Mouse (Mus musculus) heart, embryonic 14.5 days (tissue): ENCODE data around the gene Slc46a2. TPM values are rescaled to one million over a fixed set of nuclear protein-coding genes. Genes with fewer than 3 reads are reported as not detected.

Experiments
- ATAC-seq: fragments of 200-750 bp; cut with Nextera tagmentation; 2 replicates; pipeline ENCODE4 v1.8.0; 2017; ENCODE audit warnings: low read depth, moderate TSS enrichment; ENCODE audit not compliant: insufficient number of reproducible peaks, insufficient read depth, low FRiP score
- H3K27ac ChIP-seq, 2 experiments: fragments of 200-500 bp in 1 of 2; fragments of 300-500 bp in 1 of 2; sonication (generic) in 1 of 2; replicated peaks in 1 of 2; 2 replicates each; pipeline ENCODE4 v1.5.1; 2012 to 2014; ENCODE audit warnings: low read depth in 2 of 2, low read length in 2 of 2, control low read depth in 1 of 2, mild to moderate bottlenecking in 1 of 2, mixed read lengths in 1 of 2; ENCODE audit not compliant: control insufficient read depth in 1 of 2, insufficient read depth in 1 of 2
- H3K27me3 ChIP-seq: fragments of 300-500 bp; sonication (generic); 2 replicates; pipeline ENCODE4 v1.6.1; 2014; ENCODE audit warnings: mild to moderate bottlenecking, low read length, control low read depth; ENCODE audit not compliant: control insufficient read depth, insufficient read depth
- H3K36me3 ChIP-seq: fragments of 300-500 bp; sonication (generic); 2 replicates; pipeline ENCODE4 v1.6.1; 2014; ENCODE audit warnings: mild to moderate bottlenecking, control low read depth, low read length, mixed read lengths; ENCODE audit not compliant: control insufficient read depth, insufficient read depth
- H3K4me1 ChIP-seq, 2 experiments: fragments of 200-500 bp in 1 of 2; fragments of 300-500 bp in 1 of 2; sonication (generic) in 1 of 2; 2 replicates each; pipeline ENCODE4 v1.6.1; 2012 to 2014; ENCODE audit warnings: low read length in 2 of 2, control low read depth in 1 of 2, mixed read lengths in 1 of 2; ENCODE audit not compliant: control insufficient read depth in 2 of 2, insufficient read depth in 2 of 2
- H3K4me2 ChIP-seq: fragments of 300-500 bp; sonication (generic); 2 replicates; pipeline ENCODE4 v1.6.1; 2014; ENCODE audit warnings: mild to moderate bottlenecking, low read length
- H3K4me3 ChIP-seq, 2 experiments: fragments of 200-500 bp in 1 of 2; fragments of 300-500 bp in 1 of 2; sonication (generic) in 1 of 2; 2 replicates each; pipeline ENCODE4 v1.5.1; 2012 to 2014; ENCODE audit warnings: low read length in 2 of 2, mild to moderate bottlenecking in 2 of 2, control low read depth in 1 of 2, low read depth in 1 of 2, moderate library complexity in 1 of 2; ENCODE audit not compliant: control insufficient read depth in 1 of 2, insufficient read depth in 1 of 2
- H3K9ac ChIP-seq: fragments of 300-500 bp; sonication (generic); 2 replicates; pipeline ENCODE4 v1.6.1; 2014; ENCODE audit warnings: mild to moderate bottlenecking, low read length
- H3K9me3 ChIP-seq: fragments of 300-500 bp; sonication (generic); 2 replicates; pipeline ENCODE4 v1.6.1; 2016; ENCODE audit warnings: low read length, control low read depth; ENCODE audit not compliant: control insufficient read depth
- WGBS: fragments of 180-500 bp; shearing (Covaris S2); extraction: QIAGEN DNeasy Blood & Tissue Kit; methylation state at CpG from one replicate; pipeline ENCODE4 v1.1.7; 2014; 5-methylcytosine and 5-hydroxymethylcytosine counted together
- polyA plus RNA-seq: library from polyadenylated mRNA; unstranded; fragments of >200 nt; fragmentation: Nextera tagmentation; extraction: Ambion mirVana; gene quantifications from 2 replicates; pipeline ENCODE4 v1.2.1, GENCODE M21; 2014

The Slc46a2 gene
- polyA plus RNA-seq: 0.11 and 0.18 TPM in 2 replicates

DNA sequence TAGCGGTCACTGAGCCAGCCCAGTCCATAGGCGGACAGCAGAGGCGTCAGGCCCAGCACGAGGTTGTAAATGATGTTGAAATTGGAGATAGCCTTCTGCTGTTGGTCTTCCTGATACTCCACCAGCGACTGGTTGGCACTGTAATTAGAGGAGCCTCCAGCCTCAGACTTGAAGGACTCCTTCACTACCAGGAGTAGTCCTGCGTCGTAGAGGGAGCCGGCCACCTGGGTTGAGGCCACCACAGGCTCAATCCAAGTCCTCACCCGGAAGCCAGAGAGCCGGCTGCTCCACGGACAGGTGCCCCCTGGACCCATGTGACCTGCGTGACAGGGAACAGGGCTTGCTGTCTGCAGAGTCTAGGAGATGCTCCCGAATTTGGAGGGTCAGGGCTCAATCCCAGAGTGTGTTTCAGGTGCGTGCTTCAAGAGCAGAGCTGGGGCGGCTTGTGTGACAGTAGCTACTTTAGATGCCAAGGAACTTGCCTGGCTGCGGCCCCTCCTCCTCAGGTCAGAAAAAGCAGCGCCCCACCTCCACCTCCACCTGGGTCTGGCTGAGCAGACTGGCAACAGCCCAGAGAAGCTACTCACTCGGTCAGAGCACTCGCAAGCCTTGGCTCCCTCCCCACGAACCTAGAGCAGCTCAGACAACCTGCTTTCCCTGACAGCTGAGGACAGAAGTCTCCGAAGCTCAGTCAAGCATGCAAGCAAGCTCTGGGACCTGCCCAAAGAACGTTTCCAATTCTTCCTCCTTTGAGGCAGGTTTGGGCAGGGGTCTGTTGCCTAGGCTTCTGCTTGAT, at the start of gene Slc46a2:
Slc46a2 (minus strand) TSS at position 449 of the 796 bp plus-strand sequence.
- Histone ChIP-seq H3K36me3 (no peaks in the 10 kb centered on the region), H3K27ac (no peak within 1 kb of the TSS), H3K27me3 (no peaks in the 10 kb centered on the region; the same call in 1 of the 2 replicates), H3K9ac (no peak within 1 kb of the TSS), H3K4me3 (no peak within 1 kb of the TSS), H3K9me3 (no peaks in the 10 kb centered on the region), H3K4me2 (no peak within 1 kb of the TSS), H3K4me1 (no peaks in the 10 kb centered on the region; a peak in 1 of 4 replicates)
- peak; percentile 44; the same call in 1 of the 2 replicates for ATAC-seq
- 25% methylated on average over 22 of the region's 22 CpGs for WGBS

DNA sequence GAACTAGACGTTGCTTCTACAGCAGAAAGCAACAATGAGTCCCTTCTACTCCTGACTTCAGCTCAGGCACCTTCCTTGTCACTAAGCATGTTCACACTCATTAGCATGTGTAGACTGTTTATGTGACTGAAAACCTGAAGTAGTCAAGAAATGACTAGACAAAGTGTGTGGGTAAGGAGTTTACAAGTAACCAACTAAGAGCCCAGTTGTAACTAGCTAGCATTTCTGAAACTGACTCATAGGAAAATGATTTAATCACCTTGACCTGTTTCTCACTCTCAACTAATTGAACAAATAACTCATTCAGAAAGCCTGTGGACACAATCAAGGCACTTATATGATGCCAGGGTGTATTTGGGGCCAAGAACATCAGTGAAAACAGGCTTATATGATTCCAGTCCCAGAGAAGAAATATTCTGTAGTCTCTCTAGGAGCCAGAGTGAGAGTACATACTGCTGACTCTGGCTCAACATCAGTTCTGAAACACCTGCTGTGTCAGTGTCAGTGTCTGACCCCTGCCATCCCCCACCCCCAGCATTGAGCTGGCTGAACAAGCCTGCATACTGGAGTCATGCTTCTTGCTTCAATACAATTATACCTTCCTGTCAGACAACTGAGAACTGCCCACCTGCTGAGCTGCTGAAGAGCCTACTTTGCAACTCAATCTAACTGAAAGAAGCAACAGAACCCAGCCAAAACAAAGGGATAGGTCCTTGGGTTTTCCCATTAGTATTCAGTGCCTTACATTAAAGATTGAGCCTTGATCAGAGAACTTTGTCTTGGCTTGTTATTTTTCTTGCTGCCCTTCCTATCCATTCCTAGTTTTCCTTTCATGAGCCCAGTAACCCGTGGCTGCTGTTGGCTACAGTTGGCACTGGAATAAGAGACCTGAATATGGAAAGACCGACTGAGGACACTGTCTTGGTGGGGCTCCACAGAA, 48.8 kb upstream of the Slc46a2 start, which contains the start of gene Mup6:
Mup6 (plus strand) TSS at position 890 of the 940 bp plus-strand sequence.
- ATAC-seq: no peak
- no peaks in the 10 kb centered on the region for H3K27me3 ChIP-seq
- H3K4me2 ChIP-seq: no peak within 1 kb of the TSS
- no peaks in the 10 kb centered on the region for H3K36me3 ChIP-seq
- no peak within 1 kb of the TSS for H3K27ac ChIP-seq
- no peak within 1 kb of the TSS for H3K9ac ChIP-seq
- H3K9me3 ChIP-seq: no peaks in the 10 kb centered on the region
- H3K4me1 ChIP-seq: no peaks in the 10 kb centered on the region
- H3K4me3 ChIP-seq: no peak within 1 kb of the TSS
- WGBS: 47% methylated on average over 3 of the region's 3 CpGs

DNA sequence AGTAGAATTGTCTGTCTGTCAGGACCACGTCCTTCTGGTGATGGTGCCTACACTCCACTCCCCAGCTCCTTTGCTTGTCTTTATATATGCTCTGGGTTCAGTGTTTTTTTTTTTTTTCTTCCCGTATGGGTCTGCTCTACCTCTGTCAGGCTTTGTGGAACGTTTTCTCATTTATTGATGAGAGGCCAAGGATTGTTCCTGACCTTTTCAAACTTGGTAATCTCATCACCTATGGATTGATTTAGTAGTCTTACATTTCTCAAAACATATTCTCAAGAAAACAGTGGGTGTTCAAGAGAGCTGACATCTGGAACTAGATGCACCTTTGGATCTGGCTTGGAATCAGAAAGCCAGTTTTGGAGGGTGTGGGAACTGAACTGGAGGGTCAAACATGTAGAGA, 45.8 kb upstream of the Slc46a2 start, which contains the start of gene Mup4:
Mup4 (minus strand) TSS at position 101 of the 400 bp plus-strand sequence.
- 60% methylated on average over 3 of the region's 3 CpGs for WGBS
- Histone ChIP-seq H3K9ac (no peak within 1 kb of the TSS), H3K27ac (no peak within 1 kb of the TSS), H3K36me3 (no peaks in the 10 kb centered on the region), H3K4me3 (no peak within 1 kb of the TSS), H3K27me3 (no peaks in the 10 kb centered on the region), H3K9me3 (no peaks in the 10 kb centered on the region), H3K4me2 (no peak within 1 kb of the TSS), H3K4me1 (no peaks in the 10 kb centered on the region)
- ATAC-seq: no peak

DNA sequence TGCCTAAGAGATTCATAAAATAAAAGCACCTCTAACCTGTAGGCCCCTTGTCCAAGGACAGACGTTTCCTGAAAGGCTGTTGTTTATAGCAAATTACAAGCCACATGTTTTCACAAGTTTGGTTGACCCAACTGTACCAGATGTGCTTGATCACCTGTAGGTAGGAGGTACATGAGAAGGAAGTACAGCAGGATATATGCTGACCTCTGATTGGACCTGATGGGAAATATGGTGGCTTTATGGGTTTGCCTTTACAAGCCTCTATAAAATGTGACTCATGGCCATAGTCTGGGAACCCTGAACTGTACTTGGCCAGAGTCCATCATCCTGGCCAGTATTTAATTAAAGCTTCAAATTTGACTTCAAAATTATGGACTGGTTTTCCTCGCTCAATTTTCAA, 22.7 kb upstream of the Slc46a2 start:
- 67% methylated on average over 2 of the region's 2 CpGs for WGBS
- H3K4me1 ChIP-seq: no peaks in the 10 kb centered on the region
- ATAC-seq: no peak
- no peak overlapping the region for H3K4me3 ChIP-seq
- no peaks in the 10 kb centered on the region for H3K9me3 ChIP-seq
- no peak overlapping the region for H3K4me2 ChIP-seq
- no peaks in the 10 kb centered on the region for H3K36me3 ChIP-seq
- no peak overlapping the region for H3K27ac ChIP-seq
- H3K9ac ChIP-seq: no peak overlapping the region
- no peaks in the 10 kb centered on the region for H3K27me3 ChIP-seq

DNA sequence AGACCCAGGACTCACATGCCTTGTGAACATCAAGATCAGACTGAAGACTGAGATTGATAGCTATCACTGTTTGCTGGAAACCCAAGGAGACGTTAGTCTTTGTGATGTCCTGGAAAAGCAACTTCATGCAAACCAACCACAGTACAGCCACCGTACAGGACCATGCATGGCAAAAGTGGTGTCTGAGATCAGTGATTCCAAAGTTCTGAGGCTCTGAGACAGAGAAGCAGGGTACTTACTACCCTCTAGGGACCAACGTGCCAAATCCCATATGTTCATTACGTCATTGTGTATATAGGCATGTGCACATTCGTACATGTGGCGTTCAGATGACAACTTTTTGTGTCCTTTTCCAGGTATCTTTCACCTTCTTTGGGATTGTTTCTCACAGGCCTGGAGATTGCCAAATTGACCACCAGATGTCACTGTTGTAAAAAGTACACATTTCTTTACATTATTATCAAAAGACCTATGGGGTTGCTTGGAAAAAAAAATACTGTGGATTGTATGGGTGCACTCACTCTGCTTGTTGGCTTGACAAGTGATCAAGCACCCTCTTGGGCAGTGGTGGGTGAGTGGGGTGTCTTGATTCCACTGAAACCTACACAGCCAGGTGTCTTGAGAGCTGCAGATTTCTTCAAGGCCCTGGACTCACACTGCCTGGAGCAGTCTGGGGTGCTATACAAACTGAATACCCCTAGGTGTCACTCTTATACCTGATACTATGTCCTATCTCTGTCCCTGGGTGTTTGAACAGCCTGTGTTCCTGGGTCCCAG, 17.8 kb upstream of the Slc46a2 start:
- no peak overlapping the region for H3K9ac ChIP-seq
- no peaks in the 10 kb centered on the region for H3K27me3 ChIP-seq
- ATAC-seq: peak; percentile 31; the same call in 1 of the 2 replicates
- no peak overlapping the region for H3K4me3 ChIP-seq
- no peaks in the 10 kb centered on the region for H3K9me3 ChIP-seq
- H3K4me2 ChIP-seq: no peak overlapping the region
- H3K4me1 ChIP-seq: no peaks in the 10 kb centered on the region
- no peaks in the 10 kb centered on the region for H3K36me3 ChIP-seq
- H3K27ac ChIP-seq: no peak overlapping the region
- 48% methylated on average over 6 of the region's 6 CpGs for WGBS

DNA sequence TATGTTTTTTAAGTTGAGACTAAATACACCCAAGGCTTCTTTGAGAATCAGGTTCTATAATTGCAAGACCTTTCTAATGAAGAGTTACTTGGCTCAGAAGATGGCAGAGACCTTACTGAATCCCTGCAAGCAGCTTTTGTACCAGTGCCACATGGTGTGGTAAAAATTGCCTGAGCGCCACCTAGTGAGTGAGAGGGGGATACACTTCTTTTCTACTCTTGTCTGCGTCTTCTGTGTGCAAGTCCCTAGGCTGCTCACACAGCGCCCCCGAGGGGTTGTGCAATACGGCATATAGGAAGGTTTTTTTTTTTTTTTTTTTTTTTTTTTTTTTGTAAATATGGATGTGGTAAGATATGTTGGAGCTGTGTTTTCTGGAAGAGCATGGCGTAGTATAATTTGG, 13.5 kb upstream of the Slc46a2 start:
- WGBS: 15% methylated on average over 6 of the region's 6 CpGs

DNA sequence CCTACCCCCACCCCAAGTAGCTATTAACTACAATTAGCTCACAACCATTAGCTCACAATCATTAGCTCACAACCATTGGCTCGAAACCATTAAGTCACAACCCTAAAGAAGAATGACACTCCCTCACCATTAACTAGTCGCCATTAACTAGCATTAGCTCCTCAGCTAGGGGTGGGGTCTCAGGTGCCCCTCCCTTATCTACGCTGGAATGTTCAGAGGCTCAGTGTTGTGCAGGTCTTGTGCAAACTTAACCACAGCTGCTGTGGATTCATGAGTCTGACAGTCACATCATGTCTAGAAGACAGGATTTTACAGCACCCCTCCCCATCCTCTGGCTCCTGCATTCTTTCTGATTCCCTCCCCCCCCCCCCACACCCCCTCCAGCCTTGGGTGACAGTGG, 12.8 kb upstream of the Slc46a2 start:
- H3K27ac ChIP-seq: no peak overlapping the region
- H3K4me3 ChIP-seq: no peak overlapping the region
- 77% methylated on average over 3 of the region's 3 CpGs for whole genome bisulfite sequencing
- ATAC-seq: 0 out of 2 replicates have a peak, but pooled peaks have one; percentile 24
- no peak overlapping the region for H3K9ac ChIP-seq
- no peak overlapping the region for H3K4me2 ChIP-seq
- no peaks in the 10 kb centered on the region for H3K36me3 ChIP-seq
- no peaks in the 10 kb centered on the region for H3K9me3 ChIP-seq
- H3K27me3 ChIP-seq: no peaks in the 10 kb centered on the region
- H3K4me1 ChIP-seq: peaks cover 2 to 10% of the 10 kb centered on the region in 2 experiments; a peak in 1 of 4 replicates

More for the DNA sequence above, 13.5 kb upstream of the Slc46a2 start:
- Histone ChIP-seq H3K27ac (no peak overlapping the region), H3K36me3 (no peaks in the 10 kb centered on the region), H3K9me3 (no peaks in the 10 kb centered on the region), H3K27me3 (no peaks in the 10 kb centered on the region), H3K4me1 (peaks cover 2 to 10% of the 10 kb centered on the region in 2 experiments; a peak in 1 of 4 replicates), H3K4me2 (no peak overlapping the region), H3K9ac (no peak overlapping the region), H3K4me3 (no peak overlapping the region)
- 0 out of 2 replicates have a peak, but pooled peaks have one; percentile 41 for ATAC-seq
